Mouse (Mus musculus) thymus, adult 2 months (tissue): Measurements from ENCODE around the gene Ryr3. TPM values are rescaled to one million over a fixed set of nuclear protein-coding genes. Genes with fewer than 3 reads are reported as not detected.

Source experiments
- DNase-seq: peaks from one replicate; pipeline ENCODE4 v3.0.0; 2021
- H3K27ac ChIP-seq: fragments of 200-500 bp; 2 replicates; pipeline ENCODE4 v1.5.1; 2012; ENCODE audit warnings: low read length, control low read depth; ENCODE audit not compliant: control insufficient read depth, insufficient read depth
- H3K27me3 ChIP-seq: fragments of 200-500 bp; 2 replicates; pipeline ENCODE4 v1.6.1; 2012; ENCODE audit warnings: mild to moderate bottlenecking, low read length, moderate library complexity, mixed read lengths; ENCODE audit not compliant: control insufficient read depth, insufficient read depth
- H3K36me3 ChIP-seq: fragments of 200-500 bp; 2 replicates; pipeline ENCODE4 v1.6.1; 2012; ENCODE audit warnings: mild to moderate bottlenecking, low read length, moderate library complexity; ENCODE audit not compliant: control insufficient read depth, insufficient read depth
- H3K4me1 ChIP-seq: fragments of 200-500 bp; replicated peaks from 2 replicates; pipeline ENCODE4 v1.6.1; 2012; ENCODE audit warnings: low read length; ENCODE audit not compliant: control insufficient read depth, insufficient read depth
- H3K4me3 ChIP-seq: fragments of 200-500 bp; 2 replicates; pipeline ENCODE4 v1.5.1; 2012; ENCODE audit warnings: mild to moderate bottlenecking, low read length, control low read depth, moderate library complexity; ENCODE audit not compliant: control insufficient read depth, insufficient read depth
- CTCF ChIP-seq: fragments of 200-500 bp; IDR thresholded peaks from 2 replicates; pipeline ENCODE4 v1.5.1; 2012; ENCODE audit warnings: mild to moderate bottlenecking, control low read depth, low read length, moderate library complexity, borderline replicate concordance; ENCODE audit not compliant: control insufficient read depth, poor library complexity, insufficient read depth; ENCODE audit errors: extremely low read depth
- POLR2A ChIP-seq: fragments of 200-500 bp; IDR thresholded peaks from 2 replicates; pipeline ENCODE4 v1.6.1; 2012; ENCODE audit warnings: mild to moderate bottlenecking, low read length, control low read depth, moderate library complexity; ENCODE audit not compliant: control insufficient read depth, poor library complexity, insufficient read depth; ENCODE audit errors: extremely low read depth
- WGBS: fragments of 180-500 bp; shearing (Covaris S2); methylation state at CpG from one replicate; pipeline ENCODE4 v1.1.7; 2018; 5-methylcytosine and 5-hydroxymethylcytosine counted together
- polyA plus RNA-seq: library from polyadenylated mRNA; depleted of rRNA; stranded (reverse); fragments of >200 nt; gene quantifications from 2 replicates; pipeline ENCODE4 v1.2.3, GENCODE M21; 2012

Ryr3 gene
- polyA plus RNA-seq, 1 experiment: 0.78 TPM

GRCm38 (mm10) chr2:112721217-112721616, 495.7 kb downstream of the Ryr3 start:
- Histone ChIP-seq H3K36me3 (no peaks in the 10 kb centered on the region), H3K4me1 (no peaks in the 10 kb centered on the region), H3K27me3 (no peaks in the 10 kb centered on the region), H3K4me3 (no peak overlapping the region), H3K27ac (no peak overlapping the region)
- WGBS: 95% methylated on average over 1 of the region's 1 CpGs
- DNase-seq: no peak
- TF ChIP-seq CTCF (no peak), POLR2A (no peak)

- 93% methylated on average over 3 of the region's 3 CpGs for WGBS
- Histone ChIP-seq H3K36me3 (no peaks in the 10 kb centered on the region), H3K4me1 (no peaks in the 10 kb centered on the region), H3K27ac (no peak overlapping the region), H3K4me3 (no peak overlapping the region), H3K27me3 (no peaks in the 10 kb centered on the region)
- TF ChIP-seq CTCF: no peak
- TF ChIP-seq POLR2A: no peak
- DNase-seq: no peak
These were observed 496.2 kb downstream of the Ryr3 start for GRCm38 (mm10) chr2:112720715-112721114.

- no peaks in the 10 kb centered on the region for H3K4me1 ChIP-seq
- no peak for TF ChIP-seq CTCF
- TF ChIP-seq POLR2A: no peak
- H3K27me3 ChIP-seq: no peaks in the 10 kb centered on the region
- DNase-seq: no peak
- H3K27ac ChIP-seq: no peak overlapping the region
- no peak overlapping the region for H3K4me3 ChIP-seq
- no peaks in the 10 kb centered on the region for H3K36me3 ChIP-seq
- 39% methylated on average over 4 of the region's 4 CpGs for WGBS
These were observed 502.2 kb downstream of the Ryr3 start for GRCm38 (mm10) chr2:112714648-112715047.

GRCm38 (mm10) chr2:112681817-112682216, 535.1 kb downstream of the Ryr3 start:
- H3K36me3 ChIP-seq: no peaks in the 10 kb centered on the region
- no peak overlapping the region for H3K27ac ChIP-seq
- TF ChIP-seq CTCF (no peak), POLR2A (no peak)
- 58% methylated on average over 5 of the region's 5 CpGs for WGBS
- no peak for DNase-seq
- H3K27me3 ChIP-seq: no peaks in the 10 kb centered on the region
- H3K4me3 ChIP-seq: no peak overlapping the region
- no peaks in the 10 kb centered on the region for H3K4me1 ChIP-seq

- no peaks in the 10 kb centered on the region for H3K27me3 ChIP-seq
- no peak overlapping the region for H3K27ac ChIP-seq
- TF ChIP-seq POLR2A: no peak
- TF ChIP-seq CTCF: no peak
- H3K4me3 ChIP-seq: no peak overlapping the region
- H3K36me3 ChIP-seq: no peaks in the 10 kb centered on the region
- no peaks in the 10 kb centered on the region for H3K4me1 ChIP-seq
- WGBS: 93% methylated on average over 1 of the region's 1 CpGs
- DNase-seq: no peak
These were observed 539.6 kb downstream of the Ryr3 start for GRCm38 (mm10) chr2:112677246-112677645.

- no peak for DNase-seq
These were observed 540.2 kb downstream of the Ryr3 start for GRCm38 (mm10) chr2:112676721-112677120.

GRCm38 (mm10) chr2:112676175-112676574, 540.7 kb downstream of the Ryr3 start:
- Histone ChIP-seq H3K27ac (no peak overlapping the region), H3K4me3 (no peak overlapping the region), H3K4me1 (no peaks in the 10 kb centered on the region), H3K36me3 (no peaks in the 10 kb centered on the region), H3K27me3 (no peaks in the 10 kb centered on the region)
- DNase-seq: no peak
- WGBS: 91% methylated on average over 2 of the region's 2 CpGs
- TF ChIP-seq CTCF (no peak), POLR2A (no peak)

More at GRCm38 (mm10) chr2:112676721-112677120, 540.2 kb downstream of the Ryr3 start:
- H3K27me3 ChIP-seq: no peaks in the 10 kb centered on the region
- no peak overlapping the region for H3K4me3 ChIP-seq
- TF ChIP-seq CTCF: no peak
- TF ChIP-seq POLR2A: no peak
- H3K27ac ChIP-seq: no peak overlapping the region
- H3K4me1 ChIP-seq: no peaks in the 10 kb centered on the region
- no peaks in the 10 kb centered on the region for H3K36me3 ChIP-seq
- WGBS: 0% methylated on average over 1 of the region's 1 CpGs
